Mouse (Mus musculus): Measurements from ENCODE around the gene Gm3460.
"Not testable (repeated sequence)": the region's sequence is repeated elsewhere in the genome, so short reads cannot be mapped to it uniquely, and the experiment has no call there.

Gm3460 gene

GRCm38 (mm10) chr14:6622318-6622717, at the start of gene Gm3460:
TSS of gene Gm3460 (minus strand) at chr14:6622418.
- CTCF ChIA-PET, POLR2A ChIA-PET: not testable (repeated sequence)

GRCm38 (mm10) chr14:6606436-6606835, 15.8 kb downstream of the Gm3460 start:
- POLR2A ChIA-PET, CTCF ChIA-PET: not testable (repeated sequence)

- POLR2A ChIA-PET, CTCF ChIA-PET: not testable (repeated sequence)
Observed at GRCm38 (mm10) chr14:6605004-6605403, 17.2 kb downstream of the Gm3460 start.

DNA sequence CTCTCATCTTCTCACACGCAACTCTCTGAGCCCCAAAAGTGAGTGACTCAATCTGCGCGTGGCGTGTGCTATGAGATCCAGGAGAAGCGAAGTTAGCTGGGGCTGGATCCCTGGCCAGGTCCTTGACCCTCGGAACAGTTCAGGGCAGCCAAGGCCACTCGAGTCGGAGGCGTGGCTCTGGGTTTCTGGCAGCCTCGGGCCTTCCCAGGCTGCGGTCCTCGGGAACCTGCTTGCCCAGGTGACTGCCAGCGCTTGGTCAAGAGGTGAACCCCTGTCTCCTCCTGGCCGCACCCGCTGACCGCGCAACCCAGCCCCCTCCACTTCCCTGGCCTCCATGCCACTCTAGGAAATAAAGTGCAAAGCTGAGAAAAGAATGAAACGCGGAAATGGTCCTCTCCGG, 17.7 kb downstream of the Gm3460 start:
- POLR2A ChIA-PET, CTCF ChIA-PET: not testable (repeated sequence)

DNA sequence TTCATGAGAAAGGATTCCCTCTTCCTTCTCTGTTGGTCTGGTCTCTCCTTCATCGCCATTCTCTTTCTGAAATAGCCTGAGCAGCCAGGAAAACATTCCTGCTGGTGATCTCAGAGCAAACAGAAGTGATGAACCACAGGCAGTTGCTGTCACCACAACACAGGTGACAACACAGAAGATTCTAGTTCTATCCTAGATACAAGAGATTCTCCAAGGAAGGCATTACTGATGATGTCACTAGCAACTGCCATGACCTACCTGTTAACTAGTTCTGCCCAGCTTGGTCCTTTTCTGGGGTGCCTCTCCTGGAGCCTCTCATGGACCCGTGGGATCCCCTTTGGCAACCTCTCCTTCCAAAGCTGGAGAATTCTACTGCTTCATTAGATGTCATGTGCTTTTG, 31.7 kb downstream of the Gm3460 start, which contains the start of gene Gm3629:
TSS of gene Gm3629 (minus strand) at position 101 of the 400 bp plus-strand sequence.
- CTCF ChIA-PET, POLR2A ChIA-PET: not testable (repeated sequence)
